Mouse (Mus musculus) embryonic facial prominence, embryonic 15.5 days (tissue): Measurements from ENCODE around the gene Apbb2. TPM values are rescaled to one million over a fixed set of nuclear protein-coding genes. Genes with fewer than 3 reads are reported as not detected.

Experiments
- ATAC-seq: fragments of 200-750 bp; cut with Nextera tagmentation; 2 replicates; pipeline ENCODE4 v1.8.0; 2017; ENCODE audit warnings: low read depth, moderate TSS enrichment; ENCODE audit not compliant: insufficient number of reproducible peaks, low FRiP score, low TSS enrichment
- H3K27ac ChIP-seq: fragments of 300-500 bp; sonication (generic); replicated peaks from 2 replicates; pipeline ENCODE4 v1.5.1; 2015; ENCODE audit warnings: mild to moderate bottlenecking, inconsistent platforms
- H3K27me3 ChIP-seq: fragments of 300-500 bp; sonication (generic); 2 replicates; pipeline ENCODE4 v1.6.1; 2015; ENCODE audit warnings: inconsistent platforms
- H3K36me3 ChIP-seq: fragments of 300-500 bp; sonication (generic); 2 replicates; pipeline ENCODE4 v1.6.1; 2015; ENCODE audit warnings: mild to moderate bottlenecking, inconsistent platforms
- H3K4me1 ChIP-seq: fragments of 300-500 bp; sonication (generic); 2 replicates; pipeline ENCODE4 v1.6.1; 2015; ENCODE audit warnings: inconsistent platforms
- H3K4me2 ChIP-seq: fragments of 300-500 bp; sonication (generic); replicated peaks from 2 replicates; pipeline ENCODE4 v1.6.1; 2015; ENCODE audit warnings: mild to moderate bottlenecking, inconsistent platforms
- H3K4me3 ChIP-seq: fragments of 300-500 bp; sonication (generic); replicated peaks from 2 replicates; pipeline ENCODE4 v1.5.1; 2015; ENCODE audit warnings: mild to moderate bottlenecking, inconsistent platforms
- H3K9ac ChIP-seq: fragments of 300-500 bp; sonication (generic); 2 replicates; pipeline ENCODE4 v1.6.1; 2015; ENCODE audit warnings: inconsistent platforms
- H3K9me3 ChIP-seq: fragments of 300-500 bp; sonication (generic); replicated peaks from 2 replicates; pipeline ENCODE4 v1.6.1; 2016; ENCODE audit warnings: inconsistent platforms
- WGBS: fragments of 180-500 bp; shearing (Covaris S2); methylation state at CpG from one replicate; pipeline ENCODE4 v1.1.7; 2015; 5-methylcytosine and 5-hydroxymethylcytosine counted together
- polyA plus RNA-seq: library from polyadenylated mRNA; unstranded; fragments of >200 nt; fragmentation: Nextera tagmentation; extraction: Ambion mirVana; gene quantifications from 2 replicates; pipeline ENCODE4 v1.2.1, GENCODE M21; 2015

Gene Apbb2
- polyA plus RNA-seq, 1 experiment from 2014 or later = 54.7 TPM

DNA sequence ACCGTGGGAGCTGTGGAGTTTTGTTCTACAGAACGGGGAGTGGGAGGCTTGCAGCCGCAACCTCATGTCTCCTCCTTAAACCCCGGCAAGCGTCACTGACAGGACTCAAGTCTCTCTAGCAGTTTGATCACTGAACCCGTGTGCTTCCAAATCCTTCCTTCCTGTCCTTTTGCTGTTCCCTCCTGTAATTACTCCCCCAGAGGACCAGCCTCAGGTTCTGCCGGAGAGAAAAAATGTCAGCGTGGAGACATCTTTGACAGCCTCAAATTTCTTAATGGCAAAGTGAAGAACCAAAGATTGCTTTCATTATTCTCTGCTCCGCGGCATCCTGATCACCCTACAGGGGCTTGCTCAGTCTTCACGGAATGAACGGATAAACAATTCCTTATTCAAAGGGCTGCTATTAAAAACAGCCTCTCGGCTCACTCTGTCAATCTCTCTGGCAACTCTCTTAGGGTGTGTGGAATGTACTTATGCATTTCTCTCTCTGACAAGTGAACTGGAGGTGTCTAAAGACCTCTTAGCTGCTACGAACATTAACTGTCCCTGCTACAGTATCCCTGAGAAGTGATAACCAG lies 298.7 kb downstream of the Apbb2 start:
- Histone ChIP-seq H3K9me3 (no peaks in the 10 kb centered on the region), H3K27ac (no peak overlapping the region), H3K4me1 (peaks cover 7% of the 10 kb centered on the region; the same call in 1 of the 2 replicates), H3K27me3 (no peaks in the 10 kb centered on the region), H3K4me3 (no peak overlapping the region), H3K9ac (no peak overlapping the region), H3K4me2 (peak overlapping the region; percentile 2), H3K36me3 (no peaks in the 10 kb centered on the region)
- no peak for ATAC-seq
- WGBS = 19% methylated on average over 14 of the region's 14 CpGs

DNA sequence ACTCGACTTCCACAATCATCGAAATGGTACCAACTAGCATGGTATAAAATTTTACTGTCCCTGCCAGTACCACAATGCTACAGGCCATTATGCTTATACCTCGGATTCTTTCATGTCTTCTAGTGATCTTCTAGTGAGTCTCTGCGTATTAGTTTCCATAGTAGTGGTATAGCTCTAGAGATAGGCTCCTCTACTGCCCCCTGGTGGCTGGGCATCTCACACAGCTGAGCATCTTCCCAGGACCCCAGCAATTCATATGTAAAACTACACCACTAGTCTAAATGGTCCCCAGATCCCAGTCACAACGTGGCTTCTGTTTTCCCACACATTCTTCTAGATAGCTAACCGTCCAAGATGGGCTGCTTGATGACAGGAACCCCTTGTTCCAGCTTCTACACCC lies 299.2 kb downstream of the Apbb2 start:
- Histone ChIP-seq H3K27me3 (no peaks in the 10 kb centered on the region), H3K9me3 (no peaks in the 10 kb centered on the region), H3K9ac (no peak overlapping the region), H3K4me2 (peak overlapping the region; percentile 2; the same call in 1 of the 2 replicates), H3K27ac (no peak overlapping the region), H3K36me3 (no peaks in the 10 kb centered on the region), H3K4me1 (peaks cover 7% of the 10 kb centered on the region; the same call in 1 of the 2 replicates), H3K4me3 (no peak overlapping the region)
- no peak for ATAC-seq
- WGBS = 66% methylated on average over 6 of the region's 6 CpGs

DNA sequence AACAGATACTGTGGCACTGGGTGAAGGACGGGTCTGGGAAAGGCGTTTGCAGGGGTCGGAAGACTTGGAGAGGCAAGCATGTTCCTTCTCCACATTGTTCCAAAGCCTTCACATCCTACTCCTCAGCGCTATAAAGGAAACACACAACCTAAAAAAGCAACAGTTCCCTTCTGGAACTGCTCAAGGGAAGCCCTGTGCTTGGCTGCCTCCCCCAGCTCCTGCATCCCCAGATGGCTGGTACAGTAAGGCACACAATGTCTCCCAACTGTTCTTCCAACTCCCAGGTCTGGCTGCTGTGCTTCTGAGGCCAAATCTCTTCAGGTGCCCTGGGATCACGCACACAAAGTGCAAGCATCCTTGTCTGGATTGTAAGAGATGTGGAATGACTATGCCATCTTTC lies 302.8 kb downstream of the Apbb2 start:
- Histone ChIP-seq H3K9ac (no peak overlapping the region), H3K27me3 (no peaks in the 10 kb centered on the region), H3K9me3 (no peaks in the 10 kb centered on the region), H3K4me1 (peaks cover 7% of the 10 kb centered on the region; the same call in 1 of the 2 replicates), H3K27ac (no peak overlapping the region), H3K4me2 (no peak overlapping the region), H3K4me3 (no peak overlapping the region), H3K36me3 (0 out of 2 replicates have a peak, but pooled peaks cover 4% of the 10 kb centered on the region)
- 83% methylated on average over 5 of the region's 5 CpGs for whole genome bisulfite sequencing
- no peak for ATAC-seq

DNA sequence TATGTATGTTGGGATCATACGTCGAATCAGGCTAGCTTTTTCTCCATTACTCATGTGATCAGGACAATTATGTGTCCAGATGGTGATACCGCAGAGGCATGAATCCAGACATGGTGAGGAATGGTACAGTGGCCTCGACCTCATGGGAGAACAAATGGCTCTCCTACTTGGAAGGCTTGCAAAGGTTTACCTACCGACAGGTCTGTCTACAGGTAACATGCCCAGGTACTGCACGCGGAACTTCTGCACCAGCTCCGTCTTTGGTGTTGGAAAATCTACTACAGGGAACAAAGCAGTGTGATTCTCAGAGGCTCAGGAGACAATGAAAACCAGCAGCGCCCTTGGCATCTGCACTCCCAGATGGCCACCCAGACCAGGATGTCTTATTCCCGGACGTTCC lies 307.8 kb downstream of the Apbb2 start:
- ATAC-seq = no peak
- WGBS = 84% methylated on average over 11 of the region's 11 CpGs
- Histone ChIP-seq H3K9me3 (no peaks in the 10 kb centered on the region), H3K4me2 (no peak overlapping the region), H3K9ac (no peak overlapping the region), H3K27me3 (no peaks in the 10 kb centered on the region), H3K36me3 (peaks cover 25% of the 10 kb centered on the region), H3K4me1 (no peaks in the 10 kb centered on the region), H3K4me3 (no peak overlapping the region), H3K27ac (no peak overlapping the region)

- Histone ChIP-seq H3K4me2 (no peak overlapping the region), H3K36me3 (peaks cover 25% of the 10 kb centered on the region), H3K9me3 (no peaks in the 10 kb centered on the region), H3K27ac (no peak overlapping the region), H3K27me3 (no peaks in the 10 kb centered on the region), H3K4me1 (no peaks in the 10 kb centered on the region), H3K9ac (no peak overlapping the region), H3K4me3 (no peak overlapping the region)
- no peak for ATAC-seq
- WGBS = 49% methylated on average over 9 of the region's 9 CpGs
Observed at GRCm38 (mm10) chr5:66310328-66310727, 308.3 kb downstream of the Apbb2 start.

DNA sequence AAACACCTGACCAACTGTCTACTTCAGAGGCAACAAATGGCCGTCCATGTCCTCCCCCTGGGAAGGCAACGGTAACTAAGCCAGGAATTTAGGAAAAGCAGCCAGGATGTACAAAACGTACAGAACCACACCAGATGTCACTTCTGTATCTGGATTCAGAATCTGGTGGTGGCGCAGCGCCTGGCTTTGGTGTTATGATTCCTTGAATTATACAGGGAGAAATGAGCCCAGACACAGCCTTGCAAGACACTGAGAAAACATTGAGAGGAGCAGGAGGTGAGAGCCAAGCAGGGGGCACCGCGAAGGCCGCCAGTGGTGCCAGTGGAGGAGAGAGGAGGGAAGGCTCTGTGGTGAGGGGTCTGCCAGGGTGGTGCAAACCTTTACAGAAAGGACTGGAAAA lies 313.1 kb downstream of the Apbb2 start:
- Histone ChIP-seq H3K4me1 (no peaks in the 10 kb centered on the region), H3K27ac (no peak overlapping the region), H3K9ac (no peak overlapping the region), H3K4me3 (no peak overlapping the region), H3K4me2 (no peak overlapping the region), H3K36me3 (peaks cover 21% of the 10 kb centered on the region), H3K27me3 (no peaks in the 10 kb centered on the region), H3K9me3 (no peaks in the 10 kb centered on the region)
- WGBS = 73% methylated on average over 8 of the region's 8 CpGs
- ATAC-seq = no peak

GRCm38 (mm10) chr5:66304300-66305067 lies 314.1 kb downstream of the Apbb2 start:
- Histone ChIP-seq H3K27ac (no peak overlapping the region), H3K4me3 (no peak overlapping the region), H3K9me3 (no peaks in the 10 kb centered on the region), H3K4me1 (no peaks in the 10 kb centered on the region), H3K36me3 (peaks cover 18% of the 10 kb centered on the region), H3K9ac (no peak overlapping the region), H3K27me3 (no peaks in the 10 kb centered on the region), H3K4me2 (no peak overlapping the region)
- whole genome bisulfite sequencing = 71% methylated on average over 11 of the region's 11 CpGs
- no peak for ATAC-seq

GRCm38 (mm10) chr5:66302873-66303272 lies 315.7 kb downstream of the Apbb2 start:
- Histone ChIP-seq H3K27ac (no peak overlapping the region), H3K9me3 (no peaks in the 10 kb centered on the region), H3K4me3 (no peak overlapping the region), H3K27me3 (no peaks in the 10 kb centered on the region), H3K4me2 (no peak overlapping the region), H3K9ac (no peak overlapping the region), H3K4me1 (no peaks in the 10 kb centered on the region), H3K36me3 (peaks cover 11% of the 10 kb centered on the region; the same call in 1 of the 2 replicates)
- ATAC-seq = no peak
- 98% methylated on average over 2 of the region's 2 CpGs for WGBS

DNA sequence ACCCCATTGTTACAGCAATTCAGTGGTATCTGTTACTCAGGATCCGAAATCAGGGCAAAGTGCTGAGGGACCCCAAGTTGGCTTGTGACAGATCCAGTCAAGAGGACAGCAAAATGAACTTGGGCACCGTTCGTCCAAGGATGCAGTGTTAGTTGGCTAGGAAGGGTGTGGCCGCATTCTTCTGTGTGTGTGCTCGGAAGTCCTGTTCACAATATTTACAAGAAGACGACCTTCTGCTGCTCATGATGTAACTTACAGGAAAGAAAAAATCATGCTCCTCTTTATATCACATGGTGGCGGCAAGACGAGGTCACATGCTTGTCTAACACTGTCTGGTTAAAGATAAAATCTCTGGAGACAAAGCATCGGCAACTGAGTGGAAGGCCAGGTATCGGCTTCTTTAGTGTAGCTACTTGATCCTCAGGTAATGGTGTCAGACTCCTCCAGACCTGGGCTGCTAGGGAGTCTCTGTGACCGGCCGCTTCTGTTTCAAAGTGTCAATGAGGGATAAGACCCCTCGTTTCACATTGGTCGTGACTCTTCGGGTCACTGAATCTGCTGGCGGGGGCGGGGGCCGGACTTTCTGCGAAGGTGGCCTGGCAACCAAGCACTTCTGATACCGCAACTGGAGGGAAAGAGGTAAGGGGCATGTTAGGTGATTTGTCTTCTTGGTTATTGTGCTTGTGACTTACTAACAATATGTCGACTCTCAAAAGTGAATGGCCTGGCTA lies 316.3 kb downstream of the Apbb2 start:
- no peak overlapping the region for H3K4me3 ChIP-seq
- no peak overlapping the region for H3K4me2 ChIP-seq
- H3K36me3 ChIP-seq = peaks cover 5% of the 10 kb centered on the region; the same call in 1 of the 2 replicates
- no peak for ATAC-seq
- 88% methylated on average over 21 of the region's 21 CpGs for WGBS
- H3K27me3 ChIP-seq = no peaks in the 10 kb centered on the region
- H3K9ac ChIP-seq = no peak overlapping the region
- no peaks in the 10 kb centered on the region for H3K4me1 ChIP-seq
- no peak overlapping the region for H3K27ac ChIP-seq
- no peaks in the 10 kb centered on the region for H3K9me3 ChIP-seq

GRCm38 (mm10) chr5:66300576-66300975 lies 318.0 kb downstream of the Apbb2 start:
- Histone ChIP-seq H3K4me3 (no peak overlapping the region), H3K9ac (no peak overlapping the region), H3K27me3 (no peaks in the 10 kb centered on the region), H3K27ac (no peak overlapping the region), H3K4me2 (no peak overlapping the region), H3K9me3 (no peaks in the 10 kb centered on the region), H3K4me1 (no peaks in the 10 kb centered on the region), H3K36me3 (peaks cover 3% of the 10 kb centered on the region; the same call in 1 of the 2 replicates)
- 80% methylated on average over 13 of the region's 13 CpGs for whole genome bisulfite sequencing
- no peak for ATAC-seq

- Histone ChIP-seq H3K4me1 (no peaks in the 10 kb centered on the region), H3K9me3 (no peaks in the 10 kb centered on the region), H3K36me3 (peaks cover 3% of the 10 kb centered on the region; the same call in 1 of the 2 replicates), H3K4me2 (no peak overlapping the region), H3K27me3 (no peaks in the 10 kb centered on the region), H3K4me3 (no peak overlapping the region), H3K9ac (no peak overlapping the region), H3K27ac (no peak overlapping the region)
- ATAC-seq = no peak
- 84% methylated on average over 6 of the region's 6 CpGs for WGBS
Observed at GRCm38 (mm10) chr5:66298856-66299255, 319.7 kb downstream of the Apbb2 start.
